Mouse (Mus musculus): ENCODE results near the gene Zbtb20.

- TF ChIP-seq POLR2A (IDR thresholded peaks at IDR 0.05; ENCODE audit: control insufficient read depth, low read depth, low read length) (no peak), CTCF (IDR thresholded peaks at IDR 0.05; ENCODE audit: control insufficient read depth, insufficient read depth, insufficient replicate concordance, low read depth, low read length) (no peak)
Measured at GRCm38 (mm10) chr16:43365277-43365676, 489.6 kb downstream of the Zbtb20 start.
